ENCODE assay signal across 16 mouse cellular contexts in genomic region chr6:113380480-113380879, GRCm38 (mm10). TPM values are rescaled to one million over a fixed set of nuclear protein-coding genes. Genes with fewer than 3 reads are reported as not detected.
DNase-seq lines count a peak whose midpoint lies in the region; ATAC-seq and TF ChIP-seq lines count a peak whose summit lies in the region.
"Had no signal": no experiment of that assay in that cellular context is flagged by ENCODE, and none has a peak within 500 bp of the region (broad histone marks: within the 10 kb centered on the region; RNA-seq: fewer than 3 reads in every experiment).

No protein-coding gene starts in this region.

- ATAC-seq in kidney, embryonic 14.5 days (ENCODE audit: low FRiP score, low TSS enrichment), result no peak
- no peak for ATAC-seq in liver, embryonic 13.5 days (ENCODE audit: low read depth)

- H3K4me3 ChIP-seq in kidney, embryonic 14.5 days (ENCODE audit: low read length), result no peak overlapping the region; the same call in 1 of the 2 replicates
- 0 out of 2 replicates have a peak overlapping the region, but pooled peaks have one; percentile 5 for H3K4me3 ChIP-seq in E14TG2a.4 (replicated peaks; ENCODE audit: low read length)
- H3K4me3 ChIP-seq in liver, embryonic 13.5 days (replicated peaks), result no peak overlapping the region; the same call in 1 of the 2 replicates
- H3K4me3 ChIP-seq in hindbrain, embryonic 10.5 days, result no peak overlapping the region
- H3K4me3 ChIP-seq: left cerebral cortex, adult 2 months; limb, embryonic 13.5 days; neural tube, embryonic 15.5 days had no signal

- H3K27me3 ChIP-seq in kidney, embryonic 14.5 days (ENCODE audit: control insufficient read depth, insufficient read depth, low read length), result no peaks in the 10 kb centered on the region
- H3K27me3 ChIP-seq in E14TG2a.4 (ENCODE audit: insufficient read depth, low read length), result no peaks in the 10 kb centered on the region
- no peaks in the 10 kb centered on the region for H3K27me3 ChIP-seq in liver, embryonic 13.5 days
- no peaks in the 10 kb centered on the region for H3K27me3 ChIP-seq in hindbrain, embryonic 10.5 days (ENCODE audit: insufficient read depth, poor library complexity, severe bottlenecking)
- H3K27me3 ChIP-seq: limb, embryonic 13.5 days; neural tube, embryonic 15.5 days had no signal

- WGBS in kidney, embryonic 14.5 days, result 96% methylated on average over 11 of the region's 11 CpGs
- 89% methylated on average over 11 of the region's 11 CpGs for WGBS in liver, embryonic 13.5 days (ENCODE audit: insufficient replicate concordance)
- 90% methylated on average over 11 of the region's 11 CpGs for WGBS in hindbrain, embryonic 10.5 days

- 0 out of 2 replicates have a peak, but pooled peaks have one; percentile 6 for TF ChIP-seq CTCF in E14TG2a.4 (conservative IDR thresholded peaks at IDR 0.05; ENCODE audit: low read length)

- H3K9me3 ChIP-seq in kidney, embryonic 14.5 days (ENCODE audit: control insufficient read depth, low read length), result no peaks in the 10 kb centered on the region
- H3K9me3 ChIP-seq in E14TG2a.4 (ENCODE audit: low read length), result no peaks in the 10 kb centered on the region
- H3K9me3 ChIP-seq in liver, embryonic 13.5 days (replicated peaks), result no peaks in the 10 kb centered on the region
- no peaks in the 10 kb centered on the region for H3K9me3 ChIP-seq in hindbrain, embryonic 10.5 days
- H3K9me3 ChIP-seq: limb, embryonic 13.5 days; neural tube, embryonic 15.5 days had no signal

- peaks cover 10% of the 10 kb centered on the region; the same call in 1 of the 2 replicates for H3K4me1 ChIP-seq in kidney, embryonic 14.5 days (ENCODE audit: control insufficient read depth, insufficient read depth, low read length)
- H3K4me1 ChIP-seq in E14TG2a.4 (replicated peaks; ENCODE audit: low read depth, low read length), result peaks cover 69% of the 10 kb centered on the region
- peaks cover 45% of the 10 kb centered on the region for H3K4me1 ChIP-seq in liver, embryonic 13.5 days (replicated peaks)
- peaks cover 27% of the 10 kb centered on the region for H3K4me1 ChIP-seq in hindbrain, embryonic 10.5 days (replicated peaks)

- no peak overlapping the region for H3K27ac ChIP-seq in kidney, embryonic 14.5 days (ENCODE audit: low read depth, low read length)
- no peak overlapping the region for H3K27ac ChIP-seq in liver, embryonic 13.5 days
- no peak overlapping the region for H3K27ac ChIP-seq in hindbrain, embryonic 10.5 days
- H3K27ac ChIP-seq: left cerebral cortex, adult 2 months; limb, embryonic 13.5 days; neural tube, embryonic 15.5 days had no signal

- peak; percentile 32 to 40 for DNase-seq in kidney, adult 8-10 months
- DNase-seq in R1 (ENCODE audit: low read depth, low spot score), result peak; percentile 59
- DNase-seq in liver, embryonic 13.5 days, result no peak
- no peak for DNase-seq in cerebellum, adult 9-11 months
- DNase-seq in hindbrain, embryonic 10.5 days (ENCODE audit: low spot score), result no peak
- DNase-seq: cerebellum, adult 18-20 months; embryo, embryonic 11 days; gastrocnemius, postnatal 36 days; heart, postnatal 10 days; lung, postnatal 4 days; thymus, postnatal 14 days had no signal

- H3K9ac ChIP-seq in kidney, embryonic 14.5 days (ENCODE audit: low read depth, low read length), result no peak overlapping the region
- H3K9ac ChIP-seq in liver, embryonic 13.5 days, result no peak overlapping the region; the same call in 1 of the 2 replicates
- H3K9ac ChIP-seq: limb, embryonic 13.5 days; neural tube, embryonic 15.5 days had no signal

- peaks cover 56% of the 10 kb centered on the region for H3K36me3 ChIP-seq in kidney, embryonic 14.5 days (ENCODE audit: control insufficient read depth, insufficient read depth, low read length)
- H3K36me3 ChIP-seq in E14TG2a.4 (ENCODE audit: insufficient read depth, low read length), result peaks cover 70% of the 10 kb centered on the region
- peaks cover 60% of the 10 kb centered on the region for H3K36me3 ChIP-seq in liver, embryonic 13.5 days
- H3K36me3 ChIP-seq in hindbrain, embryonic 10.5 days, result peaks cover 62% of the 10 kb centered on the region

- H3K4me2 ChIP-seq in kidney, embryonic 14.5 days (replicated peaks; ENCODE audit: low read depth, low read length), result no peak overlapping the region
- peak overlapping the region; percentile 88 for H3K4me2 ChIP-seq in liver, embryonic 13.5 days
- H3K4me2 ChIP-seq: neural tube, embryonic 15.5 days had no signal

RNA-seq across cellular contexts. Expression of gene Arpc4, which starts 2.6 kb away (rescaled TPM):
- polyA plus RNA-seq in kidney, embryonic 14.5 days (2014; fragmentation: Nextera tagmentation; extraction: Ambion mirVana), result 230 and 351 TPM in 2 replicates
- 262 and 272 TPM in 2 replicates for polyA plus RNA-seq in liver, embryonic 13.5 days (2015; fragmentation: Nextera tagmentation; extraction: Ambion mirVana)
- 393 and 423 TPM in 2 replicates for polyA plus RNA-seq in hindbrain, embryonic 10.5 days (2016; fragmentation: Nextera tagmentation; extraction: Ambion mirVana)

RNA-seq across cellular contexts. Expression of gene Tada3, which starts 2.8 kb away (rescaled TPM):
- polyA plus RNA-seq in kidney, embryonic 14.5 days (2014; fragmentation: Nextera tagmentation; extraction: Ambion mirVana), result 59.9 and 65.8 TPM in 2 replicates
- polyA plus RNA-seq in liver, embryonic 13.5 days (2015; fragmentation: Nextera tagmentation; extraction: Ambion mirVana), result 22.6 TPM in 2 replicates
- 63.1 and 63.9 TPM in 2 replicates for polyA plus RNA-seq in hindbrain, embryonic 10.5 days (2016; fragmentation: Nextera tagmentation; extraction: Ambion mirVana)

RNA-seq across cellular contexts. Expression of gene Ttll3, which starts 8.6 kb away (rescaled TPM):
- polyA plus RNA-seq in kidney, embryonic 14.5 days (2014; fragmentation: Nextera tagmentation; extraction: Ambion mirVana), result 2.0 and 2.4 TPM in 2 replicates
- polyA plus RNA-seq in liver, embryonic 13.5 days (2015; fragmentation: Nextera tagmentation; extraction: Ambion mirVana), result 0.62 and 0.85 TPM in 2 replicates
- 5.3 and 7.4 TPM in 2 replicates for polyA plus RNA-seq in hindbrain, embryonic 10.5 days (2016; fragmentation: Nextera tagmentation; extraction: Ambion mirVana)

RNA-seq across cellular contexts. Expression of gene Camk1, which starts 36.7 kb away (rescaled TPM):
- 112 and 114 TPM in 2 replicates for polyA plus RNA-seq in kidney, embryonic 14.5 days (2014; fragmentation: Nextera tagmentation; extraction: Ambion mirVana)
- 19.9 and 22.6 TPM in 2 replicates for polyA plus RNA-seq in liver, embryonic 13.5 days (2015; fragmentation: Nextera tagmentation; extraction: Ambion mirVana)
- 42.3 and 58.0 TPM in 2 replicates for polyA plus RNA-seq in hindbrain, embryonic 10.5 days (2016; fragmentation: Nextera tagmentation; extraction: Ambion mirVana)

RNA-seq across cellular contexts. Expression of gene Rpusd3, which starts 38.7 kb away (rescaled TPM):
- 29.0 and 30.5 TPM in 2 replicates for polyA plus RNA-seq in kidney, embryonic 14.5 days (2014; fragmentation: Nextera tagmentation; extraction: Ambion mirVana)
- 13.4 and 19.2 TPM in 2 replicates for polyA plus RNA-seq in liver, embryonic 13.5 days (2015; fragmentation: Nextera tagmentation; extraction: Ambion mirVana)
- polyA plus RNA-seq in hindbrain, embryonic 10.5 days (2016; fragmentation: Nextera tagmentation; extraction: Ambion mirVana), result 34.9 and 36.3 TPM in 2 replicates

Comparison
In these comparisons a context has a peak if more than half of its experiments do, and no peak if none do; other contexts are left out.
1. DNase-seq: peak in kidney, adult 8-10 months (2 of 2) and R1 (single experiment); none in liver, embryonic 13.5 days (single experiment), cerebellum, adult 9-11 months (single experiment) and hindbrain, embryonic 10.5 days (single experiment).